20 mouse cellular contexts compared by ENCODE assay signal in genomic region chr2:65557719-65558118, GRCm38 (mm10).
"Had no signal": no experiment of that assay in that cellular context is flagged by ENCODE, and none has a peak within 500 bp of the region (broad histone marks: within the 10 kb centered on the region; RNA-seq: fewer than 3 reads in every experiment).

No protein-coding gene starts in this region.

- H3K9me3 ChIP-seq: hindbrain, embryonic 15.5 days; kidney, embryonic 15.5 days; liver, embryonic 12.5 days; liver, embryonic 15.5 days; lung, embryonic 15.5 days; midbrain, embryonic 12.5 days; midbrain, embryonic 15.5 days; neural tube, embryonic 13.5 days had no signal

- H3K36me3 ChIP-seq: hindbrain, embryonic 15.5 days; kidney, embryonic 15.5 days; liver, embryonic 12.5 days; liver, embryonic 15.5 days; lung, embryonic 15.5 days; midbrain, embryonic 12.5 days; midbrain, embryonic 15.5 days; neural tube, embryonic 13.5 days had no signal

- H3K4me3 ChIP-seq: hindbrain, embryonic 15.5 days; kidney, embryonic 15.5 days; left cerebral cortex, adult 2 months; liver, embryonic 12.5 days; liver, embryonic 15.5 days; lung, embryonic 15.5 days; midbrain, embryonic 12.5 days; midbrain, embryonic 15.5 days; myocyte; neural tube, embryonic 13.5 days had no signal

- H3K4me2 ChIP-seq: hindbrain, embryonic 15.5 days; kidney, embryonic 15.5 days; liver, embryonic 12.5 days; liver, embryonic 15.5 days; lung, embryonic 15.5 days; midbrain, embryonic 12.5 days; midbrain, embryonic 15.5 days; neural tube, embryonic 13.5 days had no signal

- H3K27me3 ChIP-seq: hindbrain, embryonic 15.5 days; kidney, embryonic 15.5 days; liver, embryonic 12.5 days; liver, embryonic 15.5 days; lung, embryonic 15.5 days; midbrain, embryonic 15.5 days; neural tube, embryonic 13.5 days had no signal

- H3K4me1 ChIP-seq: kidney, embryonic 15.5 days; liver, embryonic 12.5 days had no signal

- DNase-seq: kidney, adult 11 months; kidney, adult 8-10 months; kidney, postnatal 10 days; kidney, postnatal 36 days; layer of hippocampus, postnatal 36 days; lung, adult 18-20 months; lung, postnatal 4 days; thymus, adult 18-20 months; thymus, postnatal 14 days; thymus, postnatal 4 days had no signal

- H3K27ac ChIP-seq: hindbrain, embryonic 15.5 days; kidney, embryonic 15.5 days; left cerebral cortex, adult 2 months; liver, embryonic 12.5 days; liver, embryonic 15.5 days; lung, embryonic 15.5 days; midbrain, embryonic 12.5 days; midbrain, embryonic 15.5 days; neural tube, embryonic 13.5 days had no signal

- H3K9ac ChIP-seq: hindbrain, embryonic 15.5 days; kidney, embryonic 15.5 days; liver, embryonic 12.5 days; liver, embryonic 15.5 days; lung, embryonic 15.5 days; midbrain, embryonic 12.5 days; midbrain, embryonic 15.5 days; neural tube, embryonic 13.5 days had no signal

- ATAC-seq: liver, embryonic 12.5 days; midbrain, embryonic 15.5 days had no signal
